Mouse (Mus musculus) hindlimb bud, embryonic 11.5 days (tissue): Measurements from ENCODE around the gene 6430531B16Rik.

Experiments
- DNase-seq: peaks from one replicate; pipeline ENCODE4 v3.0.0-alpha.2; 2012; ENCODE audit warnings: low read depth, low spot score; ENCODE audit errors: extremely low spot score

6430531B16Rik gene

GRCm38 (mm10) chr7:139970979-139971378 lies 7.6 kb downstream of the 6430531B16Rik start:
- DNase-seq: no peak

DNA sequence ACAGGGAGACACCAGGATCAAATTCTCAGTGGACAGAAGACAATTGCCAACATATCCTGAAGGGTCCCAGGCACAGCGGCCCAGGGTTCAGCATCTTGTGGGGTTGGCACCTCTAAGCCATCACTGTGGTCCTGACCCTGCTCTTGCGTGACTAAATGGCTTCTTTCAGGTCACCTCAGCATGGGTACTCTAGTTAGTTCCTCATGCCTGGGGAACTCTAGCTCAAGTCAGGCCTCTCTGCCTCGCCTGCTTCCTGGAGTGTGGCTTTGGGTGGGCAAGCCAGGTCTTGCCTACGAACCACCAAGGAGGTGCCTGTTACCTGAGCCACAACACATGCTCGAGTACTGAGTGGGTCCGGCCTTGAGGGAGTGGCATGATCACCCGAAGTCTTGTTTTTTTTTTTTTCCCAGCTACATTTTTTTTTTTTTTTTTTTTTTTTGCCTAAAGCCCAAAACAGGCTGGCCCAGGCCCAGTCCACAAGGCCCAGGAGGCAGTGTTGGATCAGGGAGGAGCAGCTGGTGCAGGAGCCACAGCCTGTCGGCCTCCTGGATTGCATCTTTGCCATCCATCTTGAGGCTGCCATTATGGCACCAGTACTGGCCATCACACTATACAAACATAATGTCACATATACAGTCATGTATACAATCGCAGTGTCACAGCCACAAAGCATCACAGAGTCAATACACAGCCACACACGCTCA lies 8.2 kb downstream of the 6430531B16Rik start:
- no peak for DNase-seq

DNA sequence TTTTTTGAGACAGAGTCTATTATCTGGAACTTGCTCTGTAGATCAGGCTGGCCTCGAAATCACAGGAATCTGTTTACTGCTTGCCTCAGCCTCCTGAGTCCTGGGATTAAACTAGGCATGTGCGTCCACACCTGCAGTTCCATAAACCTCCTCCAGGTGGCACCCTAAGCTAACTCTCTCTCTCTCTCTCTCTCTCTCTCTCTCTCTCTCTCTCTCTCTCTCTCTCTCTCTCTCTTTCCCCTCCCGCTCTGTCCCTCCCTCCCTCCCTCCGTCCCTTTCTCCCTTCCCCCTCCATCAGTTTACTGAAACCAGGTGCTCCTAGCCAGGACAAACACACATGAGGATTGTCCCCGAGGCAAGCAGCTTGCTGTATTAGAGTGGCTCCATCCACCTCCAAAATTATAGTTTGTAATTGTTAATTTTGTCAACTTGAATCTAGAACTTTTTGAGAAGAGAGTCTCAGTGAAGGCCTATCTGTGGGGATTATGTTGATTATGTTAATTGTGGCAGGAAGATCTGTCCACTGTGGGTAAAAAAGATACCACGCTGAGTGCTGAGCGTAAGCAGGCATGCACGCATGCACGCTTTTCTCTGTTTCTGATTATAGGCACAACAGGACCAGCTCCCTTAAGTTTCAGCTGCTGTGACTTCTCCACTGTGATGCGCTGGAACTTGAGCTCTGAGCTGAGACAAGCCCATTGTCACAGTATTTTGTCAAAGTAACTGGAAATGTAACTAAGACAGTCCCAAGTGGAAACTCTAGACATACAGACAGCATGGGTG lies 9.0 kb downstream of the 6430531B16Rik start:
- DNase-seq: peak; percentile 77

- DNase-seq: no peak
These were observed 10.1 kb downstream of the 6430531B16Rik start for GRCm38 (mm10) chr7:139968428-139968827.

DNA sequence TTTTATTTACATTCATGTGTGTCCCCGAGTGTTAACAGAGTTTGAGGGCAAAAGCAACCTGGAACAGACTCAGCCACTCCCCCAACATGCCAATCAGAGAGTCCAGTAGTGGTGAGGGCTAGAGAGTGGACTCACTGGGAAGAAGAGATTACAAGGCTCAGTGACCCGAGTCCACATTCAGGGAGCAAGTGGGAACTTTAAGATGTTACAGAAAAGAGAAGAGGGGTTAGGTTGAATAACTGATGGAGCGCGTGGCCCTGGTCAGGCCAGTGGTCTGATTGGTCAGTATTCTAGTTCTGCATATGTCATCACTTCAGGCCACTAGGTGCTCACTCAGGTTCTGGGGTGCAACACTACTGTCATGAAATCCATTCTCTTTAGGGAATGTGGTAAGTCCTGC lies 11.4 kb downstream of the 6430531B16Rik start:
- no peak for DNase-seq

GRCm38 (mm10) chr7:139963814-139964213 lies 14.7 kb downstream of the 6430531B16Rik start:
- no peak for DNase-seq

DNA sequence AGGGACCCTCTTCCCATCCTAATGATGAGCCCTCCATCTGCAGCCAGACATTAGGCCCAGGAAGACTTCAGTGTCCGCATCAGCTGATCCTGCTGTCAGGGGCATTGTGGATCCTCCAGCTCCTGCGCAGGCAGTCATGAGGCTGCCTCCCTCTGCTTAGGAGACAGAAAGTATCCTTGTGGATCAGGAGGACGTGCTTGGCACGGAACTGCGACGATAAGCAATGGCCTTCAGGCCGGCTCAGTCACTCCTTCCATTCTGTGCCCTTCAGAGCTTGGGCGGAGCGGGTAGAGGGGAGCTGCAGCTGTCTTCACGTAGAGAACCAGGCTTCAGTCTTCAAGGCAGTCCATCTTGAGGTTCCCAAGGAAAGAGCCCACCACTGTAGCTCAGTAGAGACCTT lies 17.4 kb downstream of the 6430531B16Rik start:
- DNase-seq: no peak

DNA sequence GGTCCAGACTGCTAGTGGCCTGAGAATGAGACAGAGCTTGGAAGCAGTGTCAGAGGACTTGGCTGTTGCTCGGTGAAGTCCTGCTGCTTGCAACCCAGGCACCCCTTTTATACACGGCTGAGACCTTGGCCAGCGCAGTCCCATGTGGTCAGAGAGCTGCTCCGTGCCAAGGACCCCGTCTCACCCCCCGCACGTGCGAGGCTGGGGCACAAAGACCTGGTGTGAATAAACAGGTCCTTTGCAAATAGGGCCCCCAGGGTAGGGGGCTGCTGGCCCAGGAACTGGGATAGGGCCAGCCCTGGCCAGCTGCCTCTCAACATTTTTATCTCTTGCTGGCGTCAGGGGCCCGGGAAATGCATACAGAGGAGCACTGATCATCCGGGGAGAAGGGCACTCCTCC lies 20.6 kb downstream of the 6430531B16Rik start:
- no peak for DNase-seq

DNA sequence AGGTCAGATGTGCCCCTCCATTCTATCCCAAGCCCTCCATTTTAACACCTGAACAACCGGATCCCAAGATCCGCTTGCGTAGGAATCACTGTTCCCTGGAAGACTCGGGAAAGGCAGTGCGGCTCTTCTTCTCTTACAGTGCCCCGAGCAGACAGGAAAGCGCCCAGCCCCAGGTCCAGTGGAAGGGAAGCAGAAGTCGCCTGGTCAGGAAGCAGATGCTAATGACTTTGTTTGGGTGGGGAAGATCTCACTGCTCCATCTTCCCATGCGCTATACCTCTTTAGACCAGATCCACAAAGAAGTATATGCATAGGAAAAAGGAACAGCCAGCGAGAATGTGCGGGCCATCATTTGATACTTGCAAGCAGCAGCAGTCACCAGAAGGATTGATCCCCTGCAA lies 21.1 kb downstream of the 6430531B16Rik start:
- DNase-seq: no peak

DNA sequence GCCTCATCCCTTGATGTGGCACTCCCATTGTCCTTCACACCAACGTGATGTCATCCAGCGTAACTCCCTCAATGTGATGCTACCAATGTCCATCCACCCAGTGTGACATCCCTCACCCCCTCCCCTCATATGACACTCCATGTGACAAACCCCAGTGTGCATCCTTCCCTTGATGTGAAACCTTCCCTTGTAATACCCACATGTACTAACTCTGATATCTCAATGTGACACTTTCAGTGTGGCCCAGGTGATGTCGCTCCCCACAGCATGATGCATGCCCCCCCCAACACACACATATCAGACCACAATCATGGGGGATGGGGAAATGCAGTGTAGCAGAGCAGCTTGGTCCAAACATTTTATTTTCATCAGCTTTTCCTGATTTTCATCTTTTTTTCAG lies 21.9 kb downstream of the 6430531B16Rik start:
- no peak for DNase-seq

DNA sequence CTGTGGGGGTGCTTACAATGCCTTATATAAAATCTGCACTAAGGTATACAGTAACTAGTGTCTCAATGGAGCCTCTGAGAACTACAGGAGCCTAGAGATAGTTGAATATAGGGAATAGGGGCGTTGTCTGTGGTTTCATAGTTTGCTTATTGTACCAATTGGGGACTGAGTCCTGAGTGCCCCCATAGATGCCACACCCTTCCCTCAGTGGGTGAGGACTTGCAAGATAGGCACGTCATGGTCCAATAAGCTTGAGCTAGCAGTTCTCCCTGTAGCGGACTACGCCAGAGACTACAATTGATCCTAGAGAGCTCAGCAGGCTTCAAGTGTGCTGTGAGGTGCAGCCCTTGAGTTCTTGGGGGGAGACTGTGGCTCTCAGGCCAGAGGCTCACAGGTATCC lies 23.1 kb downstream of the 6430531B16Rik start:
- DNase-seq: no peak

GRCm38 (mm10) chr7:139951991-139952633 lies 26.4 kb downstream of the 6430531B16Rik start:
- DNase-seq: no peak

DNA sequence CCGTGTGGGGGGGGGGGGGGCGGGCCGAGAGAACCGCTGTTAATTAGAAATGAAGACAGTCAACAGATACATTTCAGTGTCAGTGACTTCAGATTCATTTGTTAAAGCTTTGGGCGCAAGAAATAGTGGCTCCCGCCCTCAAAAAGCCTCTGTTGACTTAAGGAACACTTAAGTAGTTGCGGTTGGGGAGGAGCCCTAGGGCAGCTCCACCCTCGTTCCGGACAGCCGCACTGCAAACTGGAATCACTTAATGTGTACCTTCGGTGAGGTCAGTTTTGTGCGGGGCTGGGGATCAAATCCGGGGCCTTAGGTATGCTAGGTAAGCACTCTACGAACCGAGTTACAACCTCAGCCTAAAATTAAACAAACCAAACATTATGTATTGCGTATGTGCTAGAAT lies 27.5 kb downstream of the 6430531B16Rik start:
- DNase-seq: no peak

GRCm38 (mm10) chr7:139950283-139950971 lies 28.1 kb downstream of the 6430531B16Rik start:
- DNase-seq: no peak

- DNase-seq: no peak
These were observed 28.7 kb downstream of the 6430531B16Rik start for GRCm38 (mm10) chr7:139949893-139950282.

DNA sequence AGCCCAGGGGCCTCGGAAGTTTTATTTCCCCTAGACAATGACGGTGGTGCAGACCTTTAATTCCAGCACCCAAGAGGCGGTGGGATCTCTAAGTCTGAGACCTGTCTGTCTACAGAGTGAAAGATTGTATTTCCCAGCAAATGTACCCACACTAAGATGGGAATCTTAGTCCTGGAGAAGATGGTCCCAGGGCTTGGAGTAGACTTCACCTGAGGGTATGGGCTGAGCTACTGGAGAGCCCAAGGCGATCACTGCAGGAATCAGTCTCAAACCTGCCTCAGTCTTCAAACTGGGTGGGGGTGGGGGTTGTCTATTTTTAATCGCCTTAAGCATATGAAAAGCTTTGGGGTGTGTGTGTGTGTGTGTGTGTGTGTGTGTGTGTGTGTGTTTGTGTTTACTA lies 32.5 kb downstream of the 6430531B16Rik start:
- DNase-seq: no peak

DNA sequence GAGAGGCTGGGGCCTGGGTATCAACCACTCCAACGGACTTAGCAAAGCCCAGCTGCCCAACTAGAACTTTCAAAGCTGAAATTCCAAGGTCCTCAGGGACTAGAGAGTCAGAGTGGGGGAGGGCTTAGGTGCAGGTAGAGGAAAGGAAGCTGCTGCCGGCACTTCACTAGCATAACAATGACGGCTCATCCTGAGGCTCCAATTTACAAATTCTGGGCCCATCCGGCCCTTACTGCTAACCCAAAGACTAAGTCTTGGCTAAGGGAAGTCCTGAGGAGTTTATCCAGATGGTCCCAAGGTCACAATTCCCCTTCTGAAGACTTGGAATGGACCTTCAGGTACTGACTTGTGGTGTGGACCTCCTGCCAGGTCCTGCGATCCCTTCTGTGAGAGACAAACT lies 33.0 kb downstream of the 6430531B16Rik start:
- no peak for DNase-seq

GRCm38 (mm10) chr7:139944291-139945240 lies 34.0 kb downstream of the 6430531B16Rik start:
- DNase-seq: no peak

DNA sequence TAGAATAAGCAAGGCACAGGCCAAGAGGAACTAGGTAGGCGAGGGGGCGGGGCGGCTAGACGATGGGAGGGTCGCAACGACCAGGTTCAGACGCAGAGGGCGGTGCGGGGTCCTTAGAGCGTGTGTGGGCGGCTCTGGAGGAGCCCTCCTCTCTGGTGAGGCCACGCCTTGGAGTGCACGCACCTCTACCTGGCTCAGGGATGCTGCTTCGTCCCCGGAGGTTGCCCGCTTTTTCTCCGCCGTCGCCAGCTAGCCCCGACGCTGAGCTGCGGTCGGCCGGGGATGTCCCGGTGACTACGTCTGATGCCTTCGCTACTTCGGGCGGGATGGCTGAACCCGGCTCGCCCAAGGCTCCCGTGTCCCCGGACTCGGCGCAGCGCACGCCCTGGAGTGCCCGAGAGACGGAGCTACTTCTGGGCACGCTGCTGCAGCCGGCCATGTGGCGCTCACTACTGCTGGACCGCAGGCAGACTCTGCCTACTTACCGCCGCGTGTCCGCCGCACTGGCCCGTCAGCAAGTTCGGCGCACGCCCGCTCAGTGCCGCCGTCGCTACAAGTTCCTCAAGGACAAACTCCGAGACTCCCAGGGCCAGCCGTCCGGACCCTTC lies 34.8 kb downstream of the 6430531B16Rik start, which contains the start of gene Utf1:
Utf1 (plus strand) TSS at position 116 of the 608 bp plus-strand sequence.
- DNase-seq: no peak
